Mouse (Mus musculus) brain, embryonic 14.5 days (tissue): Measurements from ENCODE around the gene Gata2.

Experiments used
- CTCF ChIP-seq: fragments of 200-500 bp; IDR thresholded peaks from 2 replicates; pipeline ENCODE4 v1.5.1; 2012; ENCODE audit warnings: inconsistent platforms, mild to moderate bottlenecking, moderate library complexity, borderline replicate concordance; ENCODE audit not compliant: insufficient read depth, insufficient read length; ENCODE audit errors: extremely low read depth
- POLR2A ChIP-seq: fragments of 200-500 bp; IDR thresholded peaks from 2 replicates; pipeline ENCODE4 v1.6.1; 2012; ENCODE audit warnings: mild to moderate bottlenecking, inconsistent platforms, borderline replicate concordance; ENCODE audit not compliant: poor library complexity, insufficient read depth, insufficient read length, severe bottlenecking; ENCODE audit errors: extremely low read depth

DNA sequence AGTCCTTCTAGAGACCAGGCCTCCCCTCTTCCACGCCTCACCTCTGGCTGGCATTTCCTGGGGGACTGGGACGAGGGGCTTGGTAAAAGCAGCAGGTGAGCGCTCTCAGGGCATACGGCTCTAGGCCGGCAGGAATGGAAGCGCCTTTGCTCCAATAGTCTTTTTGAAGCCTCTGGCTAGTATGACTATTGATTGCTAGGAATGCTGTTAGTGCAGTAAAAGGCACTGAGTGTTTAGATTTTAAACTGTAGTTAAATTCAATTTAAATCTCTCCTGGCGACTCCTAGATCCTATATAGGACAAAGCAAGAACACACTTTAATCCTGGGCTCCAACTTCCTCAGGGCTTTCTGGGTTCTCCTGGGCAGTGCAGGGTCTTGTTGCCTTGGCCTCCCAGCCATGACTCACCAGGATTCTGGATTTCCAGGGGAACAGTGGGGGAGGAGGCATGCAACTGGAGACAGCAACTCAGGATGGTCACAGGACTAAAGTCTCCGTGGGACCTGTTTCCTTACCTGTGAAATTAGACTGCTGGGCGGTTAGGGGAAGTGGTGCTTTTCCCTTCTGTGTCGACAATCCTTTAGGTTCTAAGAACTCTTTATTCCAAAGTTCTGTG lies 10.2 kb downstream of the Gata2 start:
- TF ChIP-seq POLR2A (no peak), CTCF (no peak)
